Mouse (Mus musculus): Measurements from ENCODE around the gene Cct5. TPM values are rescaled to one million over a fixed set of nuclear protein-coding genes. Genes with fewer than 3 reads are reported as not detected.

Cct5 gene
- polyA plus RNA-seq, 1 experiment from 2014 or later, result 473 TPM

- no peak for ATAC-seq (ENCODE audit: low FRiP score)
- 94% methylated on average over 4 of the region's 4 CpGs for WGBS
- no peak overlapping the region for H3K4me3 ChIP-seq (replicated peaks)
Observed at GRCm38 (mm10) chr15:31561976-31562375, 39.6 kb downstream of the Cct5 start.

GRCm38 (mm10) chr15:31561390-31561789 is 40.2 kb downstream of the Cct5 start:
- H3K9me3 ChIP-seq (replicated peaks), result no peaks in the 10 kb centered on the region
- H3K4me1 ChIP-seq, result no peaks in the 10 kb centered on the region
- H3K36me3 ChIP-seq, result no peaks in the 10 kb centered on the region
- H3K4me2 ChIP-seq, result no peak overlapping the region
- WGBS, result 66% methylated on average over 6 of the region's 6 CpGs
- ATAC-seq (ENCODE audit: low FRiP score), result no peak
- no peak overlapping the region for H3K27ac ChIP-seq (replicated peaks)
- no peak overlapping the region for H3K4me3 ChIP-seq (replicated peaks)
- H3K27me3 ChIP-seq (replicated peaks), result no peaks in the 10 kb centered on the region
- no peak overlapping the region for H3K9ac ChIP-seq (replicated peaks)

More at GRCm38 (mm10) chr15:31561976-31562375, 39.6 kb downstream of the Cct5 start:
- Histone ChIP-seq H3K4me2 (no peak overlapping the region), H3K4me1 (no peaks in the 10 kb centered on the region), H3K27me3 (replicated peaks) (no peaks in the 10 kb centered on the region), H3K36me3 (no peaks in the 10 kb centered on the region), H3K27ac (replicated peaks) (no peak overlapping the region), H3K9me3 (replicated peaks) (no peaks in the 10 kb centered on the region), H3K9ac (replicated peaks) (no peak overlapping the region)

GRCm38 (mm10) chr15:31554855-31555254 is 46.7 kb downstream of the Cct5 start:
- H3K9ac ChIP-seq (replicated peaks), result no peak overlapping the region
- no peaks in the 10 kb centered on the region for H3K9me3 ChIP-seq (replicated peaks)
- H3K4me3 ChIP-seq (replicated peaks), result no peak overlapping the region
- H3K27ac ChIP-seq (replicated peaks), result no peak overlapping the region
- no peaks in the 10 kb centered on the region for H3K27me3 ChIP-seq (replicated peaks)
- no peak overlapping the region for H3K4me2 ChIP-seq
- no peak for ATAC-seq (ENCODE audit: low FRiP score)
- H3K36me3 ChIP-seq, result no peaks in the 10 kb centered on the region
- H3K4me1 ChIP-seq, result no peaks in the 10 kb centered on the region
- 82% methylated on average over 2 of the region's 2 CpGs for WGBS

- Histone ChIP-seq H3K27me3 (replicated peaks) (no peaks in the 10 kb centered on the region), H3K36me3 (no peaks in the 10 kb centered on the region), H3K9me3 (replicated peaks) (no peaks in the 10 kb centered on the region), H3K27ac (replicated peaks) (no peak overlapping the region), H3K9ac (replicated peaks) (no peak overlapping the region), H3K4me1 (no peaks in the 10 kb centered on the region), H3K4me3 (replicated peaks) (no peak overlapping the region), H3K4me2 (no peak overlapping the region)
- WGBS, result 89% methylated on average over 4 of the region's 4 CpGs
- no peak for ATAC-seq (ENCODE audit: low FRiP score)
Observed at GRCm38 (mm10) chr15:31550381-31550780, 51.2 kb downstream of the Cct5 start.

GRCm38 (mm10) chr15:31547421-31547820 is 54.2 kb downstream of the Cct5 start:
- H3K9ac ChIP-seq (replicated peaks), result no peak overlapping the region
- H3K27ac ChIP-seq (replicated peaks), result no peak overlapping the region
- no peak for ATAC-seq (ENCODE audit: low FRiP score)
- peaks cover 4% of the 10 kb centered on the region for H3K4me1 ChIP-seq
- no peaks in the 10 kb centered on the region for H3K9me3 ChIP-seq (replicated peaks)
- 77% methylated on average over 5 of the region's 5 CpGs for WGBS
- no peaks in the 10 kb centered on the region for H3K27me3 ChIP-seq (replicated peaks)
- no peaks in the 10 kb centered on the region for H3K36me3 ChIP-seq
- no peak overlapping the region for H3K4me3 ChIP-seq (replicated peaks)
- H3K4me2 ChIP-seq, result no peak overlapping the region

GRCm38 (mm10) chr15:31546291-31546690 is 55.3 kb downstream of the Cct5 start:
- no peak overlapping the region for H3K4me3 ChIP-seq (replicated peaks)
- no peaks in the 10 kb centered on the region for H3K9me3 ChIP-seq (replicated peaks)
- no peak overlapping the region for H3K27ac ChIP-seq (replicated peaks)
- no peaks in the 10 kb centered on the region for H3K27me3 ChIP-seq (replicated peaks)
- H3K4me2 ChIP-seq, result no peak overlapping the region
- ATAC-seq (ENCODE audit: low FRiP score), result no peak
- H3K36me3 ChIP-seq, result no peaks in the 10 kb centered on the region
- H3K4me1 ChIP-seq, result peaks cover 11% of the 10 kb centered on the region
- no peak overlapping the region for H3K9ac ChIP-seq (replicated peaks)
- WGBS, result 89% methylated on average over 6 of the region's 6 CpGs

GRCm38 (mm10) chr15:31545058-31545457 is 56.5 kb downstream of the Cct5 start:
- H3K9ac ChIP-seq (replicated peaks), result no peak overlapping the region
- H3K27me3 ChIP-seq (replicated peaks), result no peaks in the 10 kb centered on the region
- H3K27ac ChIP-seq (replicated peaks), result no peak overlapping the region
- ATAC-seq (ENCODE audit: low FRiP score), result no peak
- no peak overlapping the region for H3K4me3 ChIP-seq (replicated peaks)
- H3K4me1 ChIP-seq, result peaks cover 11% of the 10 kb centered on the region
- no peak overlapping the region for H3K4me2 ChIP-seq
- no peaks in the 10 kb centered on the region for H3K9me3 ChIP-seq (replicated peaks)
- 55% methylated on average over 1 of the region's 1 CpGs for WGBS
- no peaks in the 10 kb centered on the region for H3K36me3 ChIP-seq

- Histone ChIP-seq H3K27me3 (replicated peaks) (no peaks in the 10 kb centered on the region), H3K27ac (replicated peaks) (no peak overlapping the region), H3K4me3 (replicated peaks) (no peak overlapping the region), H3K9me3 (replicated peaks) (no peaks in the 10 kb centered on the region), H3K9ac (replicated peaks) (no peak overlapping the region), H3K4me2 (no peak overlapping the region), H3K36me3 (no peaks in the 10 kb centered on the region), H3K4me1 (peaks cover 11% of the 10 kb centered on the region)
- 10% methylated on average over 3 of the region's 3 CpGs for WGBS
- no peak for ATAC-seq (ENCODE audit: low FRiP score)
Observed at GRCm38 (mm10) chr15:31543246-31543645, 58.4 kb downstream of the Cct5 start.

GRCm38 (mm10) chr15:31542013-31542958 is 59.3 kb downstream of the Cct5 start:
- 10% methylated on average over 10 of the region's 10 CpGs for WGBS
- H3K27ac ChIP-seq (replicated peaks), result peak overlapping the region; percentile 41; the same call in 1 of the 2 replicates

More at GRCm38 (mm10) chr15:31542013-31542958, 59.3 kb downstream of the Cct5 start:
- Histone ChIP-seq H3K4me1 (peaks cover 11% of the 10 kb centered on the region), H3K36me3 (no peaks in the 10 kb centered on the region), H3K27me3 (replicated peaks) (no peaks in the 10 kb centered on the region), H3K4me3 (replicated peaks) (no peak overlapping the region), H3K9me3 (replicated peaks) (no peaks in the 10 kb centered on the region), H3K4me2 (peak overlapping the region; percentile 6; the same call in 1 of the 2 replicates), H3K9ac (replicated peaks) (no peak overlapping the region)
- ATAC-seq (ENCODE audit: low FRiP score), result no peak

Other genes starting within 250 kb of the Cct5 start
- gene Ankrd33b, start 234.1 kb downstream of the Cct5 start, polyA plus RNA-seq (2015; fragmentation: Nextera tagmentation; extraction: Ambion mirVana), result 0.70 and 2.6 TPM in 2 replicates
- 1.5 and 2.0 TPM in 2 replicates for gene Ropn1l, start 148.1 kb downstream of the Cct5 start, polyA plus RNA-seq (2015; fragmentation: Nextera tagmentation; extraction: Ambion mirVana)
- gene March6, start 70.8 kb downstream of the Cct5 start, polyA plus RNA-seq (2015; fragmentation: Nextera tagmentation; extraction: Ambion mirVana), result 57.8 and 63.2 TPM in 2 replicates
- 6.9 and 7.7 TPM in 2 replicates for gene Cmbl, start 36.4 kb downstream of the Cct5 start, polyA plus RNA-seq (2015; fragmentation: Nextera tagmentation; extraction: Ambion mirVana)
- 11.1 and 11.6 TPM in 2 replicates for gene Fam173b, start within 50 bp of the Cct5 start, polyA plus RNA-seq (2015; fragmentation: Nextera tagmentation; extraction: Ambion mirVana)